Mouse (Mus musculus): ENCODE results near the gene Olfr713. TPM values are rescaled to one million over a fixed set of nuclear protein-coding genes. Genes with fewer than 3 reads are reported as not detected.

The Olfr713 gene
- polyA plus RNA-seq, 1 experiment, result not detected

DNA sequence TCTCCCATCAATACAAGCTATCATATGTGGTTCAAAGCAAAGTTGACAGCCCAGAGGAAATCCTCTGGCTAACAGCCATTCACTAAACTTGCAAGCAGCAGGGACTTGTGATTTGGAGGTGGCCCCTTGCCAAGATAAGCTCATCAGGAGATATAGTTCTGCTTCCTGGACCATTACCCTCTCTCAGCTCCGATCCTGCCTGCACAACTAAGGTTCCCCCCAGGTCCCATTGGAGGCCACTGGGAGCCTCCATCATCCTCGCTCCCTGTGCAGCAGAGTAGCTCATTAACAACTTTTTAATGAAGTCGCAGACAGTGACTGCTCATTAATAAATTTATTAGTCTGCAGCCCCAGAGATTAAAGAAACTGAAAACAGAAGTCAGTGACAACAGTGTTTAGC, 16.6 kb downstream of the Olfr713 start:
- Histone ChIP-seq H3K4me3 (ENCODE audit: insufficient read depth, low read depth, low read length) (no peak overlapping the region), H3K27ac (ENCODE audit: insufficient read depth, low read depth, low read length) (no peak overlapping the region), H3K4me1 (ENCODE audit: control insufficient read depth, insufficient read depth, low read length) (no peaks in the 10 kb centered on the region)
- TF ChIP-seq CTCF (IDR thresholded peaks at IDR 0.05; ENCODE audit: insufficient read depth, low read depth, low read length), result no peak
- TF ChIP-seq POLR2A (IDR thresholded peaks at IDR 0.05; ENCODE audit: insufficient read depth, low read depth, low read length), result no peak
- WGBS, result 44% methylated on average over 3 of the region's 3 CpGs

DNA sequence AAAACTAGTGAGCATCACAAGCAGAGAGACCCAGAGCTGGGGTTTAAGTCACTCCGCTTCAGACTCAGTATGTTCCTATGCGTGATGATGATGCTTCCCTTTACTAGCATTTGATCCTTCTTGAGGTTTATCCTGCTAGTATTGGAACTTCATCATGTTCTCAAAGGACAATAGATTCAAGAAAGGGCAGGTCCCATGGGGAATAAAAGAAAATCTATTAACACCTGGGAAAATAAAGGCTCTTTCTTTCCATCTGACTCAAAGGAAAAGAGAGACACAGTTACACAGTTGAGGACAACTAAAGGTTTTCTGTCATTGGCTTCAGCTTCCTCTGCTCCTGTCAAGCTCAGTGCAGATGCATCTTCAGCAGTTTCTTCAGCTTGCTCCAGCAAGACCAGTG, 39.7 kb downstream of the Olfr713 start, which contains the start of gene Olfr714:
Gene Olfr714, plus strand, starts transcription at position 301 of the 400 bp plus-strand sequence.
- 93% methylated on average over 2 of the region's 2 CpGs for WGBS
- Histone ChIP-seq H3K27ac (ENCODE audit: insufficient read depth, low read depth, low read length) (no peak within 1 kb of the TSS), H3K4me3 (ENCODE audit: insufficient read depth, low read depth, low read length) (no peak within 1 kb of the TSS), H3K4me1 (ENCODE audit: control insufficient read depth, insufficient read depth, low read length) (no peaks in the 10 kb centered on the region)
- TF ChIP-seq POLR2A (IDR thresholded peaks at IDR 0.05; ENCODE audit: insufficient read depth, low read depth, low read length) (no peak), CTCF (IDR thresholded peaks at IDR 0.05; ENCODE audit: insufficient read depth, low read depth, low read length) (no peak)

Other genes with a start within 250 kb of the Olfr713 start
- not detected in 2 replicates for gene Olfr699, start 238.0 kb upstream of the Olfr713 start, polyA plus RNA-seq (2012; ENCODE audit: insufficient read depth, insufficient read length, low replicate concordance, missing spikeins)
- gene Olfr700, start 222.3 kb upstream of the Olfr713 start, polyA plus RNA-seq (2012; ENCODE audit: insufficient read depth, insufficient read length, low replicate concordance, missing spikeins), result not detected in 2 replicates
- not detected in 2 replicates for gene Olfr701, start 217.0 kb upstream of the Olfr713 start, polyA plus RNA-seq (2012; ENCODE audit: insufficient read depth, insufficient read length, low replicate concordance, missing spikeins)
- not detected in 2 replicates for gene Olfr702, start 197.3 kb upstream of the Olfr713 start, polyA plus RNA-seq (2012; ENCODE audit: insufficient read depth, insufficient read length, low replicate concordance, missing spikeins)
- not detected in 2 replicates for gene Olfr703, start 187.8 kb upstream of the Olfr713 start, polyA plus RNA-seq (2012; ENCODE audit: insufficient read depth, insufficient read length, low replicate concordance, missing spikeins)
- not detected in 2 replicates for gene Olfr704, start 168.0 kb upstream of the Olfr713 start, polyA plus RNA-seq (2012; ENCODE audit: insufficient read depth, insufficient read length, low replicate concordance, missing spikeins)
- not detected in 2 replicates for gene Olfr705, start 154.3 kb upstream of the Olfr713 start, polyA plus RNA-seq (2012; ENCODE audit: insufficient read depth, insufficient read length, low replicate concordance, missing spikeins)
- not detected in 2 replicates for gene Olfr706, start 143.0 kb upstream of the Olfr713 start, polyA plus RNA-seq (2012; ENCODE audit: insufficient read depth, insufficient read length, low replicate concordance, missing spikeins)
- gene Olfr707, start 129.9 kb upstream of the Olfr713 start, polyA plus RNA-seq (2012; ENCODE audit: insufficient read depth, insufficient read length, low replicate concordance, missing spikeins), result not detected in 2 replicates
- not detected in 2 replicates for gene Olfr1532-ps1, start 123.2 kb upstream of the Olfr713 start, polyA plus RNA-seq (2012; ENCODE audit: insufficient read depth, insufficient read length, low replicate concordance, missing spikeins)
- gene Olfr709-ps1, start 99.0 kb upstream of the Olfr713 start, polyA plus RNA-seq (2012; ENCODE audit: insufficient read depth, insufficient read length, low replicate concordance, missing spikeins), result not detected in 2 replicates
- gene Olfr710, start 82.9 kb upstream of the Olfr713 start, polyA plus RNA-seq (2012; ENCODE audit: insufficient read depth, insufficient read length, low replicate concordance, missing spikeins), result not detected in 2 replicates
- gene Olfr6, start 67.2 kb upstream of the Olfr713 start, polyA plus RNA-seq (2012; ENCODE audit: insufficient read depth, insufficient read length, low replicate concordance, missing spikeins), result not detected in 2 replicates
- gene Olfr711, start 55.7 kb upstream of the Olfr713 start, polyA plus RNA-seq (2012; ENCODE audit: insufficient read depth, insufficient read length, low replicate concordance, missing spikeins), result not detected in 2 replicates
- not detected in 2 replicates for gene Olfr2, start 25.1 kb upstream of the Olfr713 start, polyA plus RNA-seq (2012; ENCODE audit: insufficient read depth, insufficient read length, low replicate concordance, missing spikeins)
- gene Olfr714, start 39.8 kb downstream of the Olfr713 start, polyA plus RNA-seq (2012; ENCODE audit: insufficient read depth, insufficient read length, low replicate concordance, missing spikeins), result not detected in 2 replicates
- gene Olfr17, start 62.0 kb downstream of the Olfr713 start, polyA plus RNA-seq (2012; ENCODE audit: insufficient read depth, insufficient read length, low replicate concordance, missing spikeins), result not detected in 2 replicates
- not detected in 2 replicates for gene Olfr715b, start 79.2 kb downstream of the Olfr713 start, polyA plus RNA-seq (2012; ENCODE audit: insufficient read depth, insufficient read length, low replicate concordance, missing spikeins)
- gene Olfr715, start 99.9 kb downstream of the Olfr713 start, polyA plus RNA-seq (2012; ENCODE audit: insufficient read depth, insufficient read length, low replicate concordance, missing spikeins), result not detected in 2 replicates
- not detected in 2 replicates for gene Olfr716, start 107.2 kb downstream of the Olfr713 start, polyA plus RNA-seq (2012; ENCODE audit: insufficient read depth, insufficient read length, low replicate concordance, missing spikeins)
- gene Nlrp14, start 135.8 kb downstream of the Olfr713 start, polyA plus RNA-seq (2012; ENCODE audit: insufficient read depth, insufficient read length, low replicate concordance, missing spikeins), result not detected in 2 replicates
- gene Rbmxl2, start 178.3 kb downstream of the Olfr713 start, polyA plus RNA-seq (2012; ENCODE audit: insufficient read depth, insufficient read length, low replicate concordance, missing spikeins), result not detected in 2 replicates

Data from olfactory bulb, adult 2 months (tissue).